Mouse (Mus musculus) small intestine, adult 2 months (tissue): ENCODE results near the gene Lipe.

Experiments used
- CTCF ChIP-seq: fragments of 200-500 bp; IDR thresholded peaks from 2 replicates; pipeline ENCODE4 v1.5.1; 2012; ENCODE audit warnings: low read depth, mild to moderate bottlenecking, control low read depth, inconsistent platforms, low read length, moderate library complexity, mixed read lengths; ENCODE audit not compliant: insufficient replicate concordance, insufficient read length; ENCODE audit errors: extremely low read depth
- POLR2A ChIP-seq: fragments of 200-500 bp; IDR thresholded peaks from 2 replicates; pipeline ENCODE4 v1.6.1; 2012; ENCODE audit warnings: low read depth, mild to moderate bottlenecking, control low read depth, inconsistent platforms, low read length, moderate library complexity

DNA sequence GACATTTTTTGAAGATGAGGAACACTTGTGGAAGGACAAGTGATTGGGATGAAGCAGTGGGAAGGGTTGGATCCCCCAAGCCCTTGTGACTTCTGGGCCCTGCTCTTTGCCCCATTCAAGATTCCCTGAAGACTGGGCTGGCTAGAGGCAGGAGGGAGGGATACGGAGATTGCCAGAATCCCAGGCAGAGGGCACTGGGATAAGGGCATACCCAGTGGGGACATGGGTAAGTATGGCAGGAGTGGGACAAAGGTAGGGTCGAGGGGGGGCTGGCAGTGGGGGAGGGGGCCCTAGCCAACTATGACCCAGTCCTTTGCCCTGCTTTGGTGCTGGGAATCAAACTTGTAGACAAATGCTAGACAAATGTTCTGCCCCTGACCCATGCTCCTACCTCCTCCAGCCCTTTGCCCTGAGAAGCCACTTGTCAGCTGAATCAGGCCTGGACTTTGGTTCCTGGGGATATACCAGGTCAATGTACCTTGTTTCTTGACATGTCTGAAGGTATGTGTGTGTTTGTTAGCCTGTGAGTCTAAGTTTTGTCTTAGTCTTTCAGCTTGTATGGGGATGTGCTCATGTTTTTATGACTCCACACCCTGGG, 6.6 kb downstream of the Lipe start:
- no peak for TF ChIP-seq CTCF
- TF ChIP-seq POLR2A: no peak
